10 mouse cellular contexts compared by ENCODE assay signal in the genomic region with DNA sequence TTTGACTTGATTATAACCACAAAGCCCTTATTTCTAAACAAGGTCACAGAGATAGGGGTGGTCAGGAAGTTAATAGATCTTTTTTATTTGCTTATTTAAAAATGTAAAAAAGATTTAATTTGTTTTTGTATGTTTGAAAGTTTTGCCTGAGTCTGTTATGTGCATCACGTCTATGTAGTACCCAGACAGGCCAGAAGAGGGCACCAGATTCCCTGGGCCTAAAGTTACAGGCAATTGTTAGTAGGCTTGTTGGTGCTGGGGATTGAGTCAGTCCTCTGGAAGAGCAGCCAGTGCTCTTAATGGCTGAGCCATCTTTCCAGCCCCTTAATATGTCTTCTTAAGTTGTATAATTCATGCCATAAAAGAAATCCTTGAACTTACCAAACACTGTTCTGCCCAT.
DNase-seq lines count a peak whose midpoint lies in the region; ATAC-seq and TF ChIP-seq lines count a peak whose summit lies in the region.
"Had no signal": no experiment of that assay in that cellular context is flagged by ENCODE, and none has a peak within 500 bp of the region (broad histone marks: within the 10 kb centered on the region; RNA-seq: fewer than 3 reads in every experiment).

No protein-coding gene starts in this region.

- no peak overlapping the region for H3K4me2 ChIP-seq in kidney, postnatal 0 days (ENCODE audit: low read length)
- H3K4me2 ChIP-seq: heart, embryonic 15.5 days; neural tube, embryonic 13.5 days had no signal

- no peaks in the 10 kb centered on the region for H3K9me3 ChIP-seq in kidney, postnatal 0 days (replicated peaks; ENCODE audit: low read length)
- H3K9me3 ChIP-seq: heart, embryonic 15.5 days; neural tube, embryonic 13.5 days had no signal

- ATAC-seq in CD4-positive, CD25-positive, alpha-beta regulatory T cell, adult 4 months: no peak
- no peak for ATAC-seq in kidney, postnatal 0 days (replicated peaks; ENCODE audit: low FRiP score, low read depth)

- H3K9ac ChIP-seq in kidney, postnatal 0 days (ENCODE audit: low read depth, low read length): no peak overlapping the region
- H3K9ac ChIP-seq: heart, embryonic 15.5 days; neural tube, embryonic 13.5 days had no signal

- TF ChIP-seq CTCF in kidney, postnatal 0 days (IDR thresholded peaks at IDR 0.05; ENCODE audit: low read depth): peak; percentile 57

- no peaks in the 10 kb centered on the region for H3K4me1 ChIP-seq in kidney, postnatal 0 days (replicated peaks; ENCODE audit: insufficient read depth, low read length)
- H3K4me1 ChIP-seq: heart, embryonic 15.5 days had no signal

- H3K36me3 ChIP-seq in kidney, postnatal 0 days (ENCODE audit: insufficient read depth, low read length): no peaks in the 10 kb centered on the region
- H3K36me3 ChIP-seq: heart, embryonic 15.5 days; neural tube, embryonic 13.5 days had no signal

- no peak overlapping the region for H3K27ac ChIP-seq in kidney, postnatal 0 days
- H3K27ac ChIP-seq: heart, embryonic 15.5 days; neural tube, embryonic 13.5 days had no signal

- DNase-seq in CD4-positive, CD25-positive, alpha-beta regulatory T cell, adult 2 months (ENCODE audit: low read depth, low spot score): peak; percentile 25
- no peak for DNase-seq in kidney, postnatal 0 days (ENCODE audit: low spot score)
- no peak for DNase-seq in kidney, postnatal 14 days
- DNase-seq in NIH3T3 (ENCODE audit: low read depth): peak; percentile 43
- DNase-seq in lung, postnatal 14 days: peak; percentile 6
- DNase-seq in natural killer cell, adult 2 months (ENCODE audit: low spot score in 2 of 2): no peak
- DNase-seq in cerebellum, adult 9-11 months: no peak

- WGBS in kidney, postnatal 0 days: 80% methylated on average over 1 of the region's 1 CpGs

- no peaks in the 10 kb centered on the region for H3K27me3 ChIP-seq in kidney, postnatal 0 days (ENCODE audit: insufficient read depth, low read length)
- H3K27me3 ChIP-seq: heart, embryonic 15.5 days; neural tube, embryonic 13.5 days had no signal

- no peak overlapping the region for H3K4me3 ChIP-seq in kidney, postnatal 0 days (replicated peaks; ENCODE audit: low read depth, low read length)
- H3K4me3 ChIP-seq: heart, embryonic 15.5 days; neural tube, embryonic 13.5 days had no signal

Comparison
In these comparisons a context has a peak if more than half of its experiments do, and no peak if none do; other contexts are left out.
1. DNase-seq: peak in CD4-positive, CD25-positive, alpha-beta regulatory T cell, adult 2 months (single experiment), NIH3T3 (single experiment) and lung, postnatal 14 days (single experiment); none in kidney, postnatal 0 days (single experiment), kidney, postnatal 14 days (single experiment), natural killer cell, adult 2 months (0 of 2) and cerebellum, adult 9-11 months (single experiment).